Mouse (Mus musculus) spleen, adult 2 months (tissue): ENCODE data around the gene Eng.
A peak's percentile ranks its signal among the peaks of the same experiment; 100 is the strongest.

ENCODE experiments used
- CTCF ChIP-seq: fragments of 200-500 bp; IDR thresholded peaks from 2 replicates; pipeline ENCODE4 v1.5.1; 2011; ENCODE audit warnings: mild to moderate bottlenecking, inconsistent platforms; ENCODE audit not compliant: insufficient read depth, insufficient read length, insufficient replicate concordance; ENCODE audit errors: extremely low read depth
- POLR2A ChIP-seq: fragments of 200-500 bp; IDR thresholded peaks from 2 replicates; pipeline ENCODE4 v1.6.1; 2011; ENCODE audit warnings: low read depth, low read length, inconsistent platforms

- no peak for TF ChIP-seq POLR2A
- peak; percentile 84 for TF ChIP-seq CTCF
Observed at GRCm38 (mm10) chr2:32602600-32603054, 43.8 kb upstream of the Eng start.
